Mouse (Mus musculus): Measurements from ENCODE around the gene Chmp2a. TPM values are rescaled to one million over a fixed set of nuclear protein-coding genes. Genes with fewer than 3 reads are reported as not detected.

The Chmp2a gene
- polyA plus RNA-seq, 1 experiment from 2014 or later: 171 TPM

- Histone ChIP-seq H3K4me2 (peak within 1 kb of the TSS; percentile 80), H3K4me1 (replicated peaks) (peaks cover 31% of the 10 kb centered on the region), H3K9me3 (no peaks in the 10 kb centered on the region), H3K27me3 (no peaks in the 10 kb centered on the region), H3K4me3 (peak within 1 kb of the TSS; percentile 84), H3K9ac (peak within 1 kb of the TSS; percentile 83), H3K27ac (replicated peaks) (peak within 1 kb of the TSS; percentile 95), H3K36me3 (peaks cover 19% of the 10 kb centered on the region)
- no peak for ATAC-seq (ENCODE audit: low FRiP score, low read depth)
- WGBS: 4% methylated on average over 26 of the region's 26 CpGs
Measured at GRCm38 (mm10) chr7:13010005-13010908, 24.4 kb downstream of the Chmp2a start, which contains the start of gene Zbtb45. TSS of gene Zbtb45 (minus strand) at chr7:13010034.

- Histone ChIP-seq H3K4me1 (replicated peaks) (peaks cover 31% of the 10 kb centered on the region), H3K4me2 (peak overlapping the region; percentile 80), H3K9me3 (no peaks in the 10 kb centered on the region), H3K27me3 (no peaks in the 10 kb centered on the region), H3K27ac (replicated peaks) (peak overlapping the region; percentile 95), H3K9ac (peak overlapping the region; percentile 83), H3K36me3 (peaks cover 26% of the 10 kb centered on the region), H3K4me3 (peak overlapping the region; percentile 84)
- under 1% methylated on average over 42 of the region's 42 CpGs for WGBS
- peak; percentile 89 for ATAC-seq (ENCODE audit: low FRiP score, low read depth)
Measured at GRCm38 (mm10) chr7:13009143-13010004, 25.2 kb downstream of the Chmp2a start.

GRCm38 (mm10) chr7:13007341-13008092 is 27.1 kb downstream of the Chmp2a start:
- Histone ChIP-seq H3K27me3 (no peaks in the 10 kb centered on the region), H3K9ac (peak overlapping the region; percentile 17; the same call in 1 of the 2 replicates), H3K36me3 (peaks cover 32% of the 10 kb centered on the region), H3K27ac (replicated peaks) (no peak overlapping the region), H3K4me2 (peak overlapping the region; percentile 80), H3K4me3 (peak overlapping the region; percentile 21), H3K4me1 (replicated peaks) (peaks cover 31% of the 10 kb centered on the region), H3K9me3 (no peaks in the 10 kb centered on the region)
- 36% methylated on average over 57 of the region's 57 CpGs for WGBS
- no peak for ATAC-seq (ENCODE audit: low FRiP score, low read depth)

GRCm38 (mm10) chr7:13006531-13006930 is 28.1 kb downstream of the Chmp2a start:
- H3K4me3 ChIP-seq: no peak overlapping the region
- H3K27ac ChIP-seq (replicated peaks): no peak overlapping the region
- no peak for ATAC-seq (ENCODE audit: low FRiP score, low read depth)
- H3K27me3 ChIP-seq: no peaks in the 10 kb centered on the region
- no peaks in the 10 kb centered on the region for H3K9me3 ChIP-seq
- peaks cover 33% of the 10 kb centered on the region for H3K36me3 ChIP-seq
- H3K9ac ChIP-seq: no peak overlapping the region
- H3K4me2 ChIP-seq: no peak overlapping the region
- peaks cover 31% of the 10 kb centered on the region for H3K4me1 ChIP-seq (replicated peaks)
- WGBS: 86% methylated on average over 10 of the region's 10 CpGs

GRCm38 (mm10) chr7:13006011-13006410 is 28.6 kb downstream of the Chmp2a start:
- peaks cover 31% of the 10 kb centered on the region for H3K4me1 ChIP-seq (replicated peaks)
- H3K27me3 ChIP-seq: no peaks in the 10 kb centered on the region
- H3K4me3 ChIP-seq: no peak overlapping the region
- 85% methylated on average over 17 of the region's 17 CpGs for WGBS
- ATAC-seq (ENCODE audit: low FRiP score, low read depth): no peak
- H3K27ac ChIP-seq (replicated peaks): no peak overlapping the region
- H3K9ac ChIP-seq: no peak overlapping the region
- peaks cover 33% of the 10 kb centered on the region for H3K36me3 ChIP-seq
- H3K4me2 ChIP-seq: no peak overlapping the region
- H3K9me3 ChIP-seq: no peaks in the 10 kb centered on the region

GRCm38 (mm10) chr7:13003380-13003779 is 31.2 kb downstream of the Chmp2a start:
- H3K9me3 ChIP-seq: no peaks in the 10 kb centered on the region
- H3K9ac ChIP-seq: no peak overlapping the region
- peaks cover 33% of the 10 kb centered on the region for H3K36me3 ChIP-seq
- peaks cover 18% of the 10 kb centered on the region for H3K4me1 ChIP-seq (replicated peaks)
- no peaks in the 10 kb centered on the region for H3K27me3 ChIP-seq
- 78% methylated on average over 5 of the region's 5 CpGs for WGBS
- H3K4me3 ChIP-seq: no peak overlapping the region
- H3K27ac ChIP-seq (replicated peaks): no peak overlapping the region
- no peak overlapping the region for H3K4me2 ChIP-seq
- no peak for ATAC-seq (ENCODE audit: low FRiP score, low read depth)

GRCm38 (mm10) chr7:13001584-13001983 is 33.0 kb downstream of the Chmp2a start:
- Histone ChIP-seq H3K9me3 (no peaks in the 10 kb centered on the region), H3K4me2 (no peak overlapping the region), H3K9ac (no peak overlapping the region), H3K27me3 (no peaks in the 10 kb centered on the region), H3K36me3 (peaks cover 21% of the 10 kb centered on the region), H3K4me1 (replicated peaks) (0 out of 2 replicates have a peak, but pooled peaks cover 2% of the 10 kb centered on the region), H3K27ac (replicated peaks) (no peak overlapping the region), H3K4me3 (no peak overlapping the region)
- WGBS: 81% methylated on average over 1 of the region's 1 CpGs
- ATAC-seq (ENCODE audit: low FRiP score, low read depth): no peak

- Histone ChIP-seq H3K4me1 (replicated peaks) (no peaks in the 10 kb centered on the region), H3K9me3 (no peaks in the 10 kb centered on the region), H3K27me3 (no peaks in the 10 kb centered on the region), H3K4me3 (no peak within 1 kb of the TSS), H3K9ac (no peak within 1 kb of the TSS), H3K36me3 (peaks cover 6% of the 10 kb centered on the region; the same call in 1 of the 2 replicates), H3K4me2 (no peak within 1 kb of the TSS), H3K27ac (replicated peaks) (no peak within 1 kb of the TSS)
- no peak for ATAC-seq (ENCODE audit: low FRiP score, low read depth)
- 87% methylated on average over 3 of the region's 3 CpGs for WGBS
Measured at GRCm38 (mm10) chr7:12998851-12999250, 35.8 kb downstream of the Chmp2a start, which contains the start of gene Trim28. TSS of gene Trim28 (plus strand) at chr7:12999114.

GRCm38 (mm10) chr7:12998053-12998452 is 36.6 kb downstream of the Chmp2a start, which contains the start of gene Slc27a5:
TSS of gene Slc27a5 (minus strand) at chr7:12998192.
- no peak within 1 kb of the TSS for H3K4me2 ChIP-seq
- H3K9ac ChIP-seq: no peak within 1 kb of the TSS
- H3K36me3 ChIP-seq: peaks cover 6% of the 10 kb centered on the region; the same call in 1 of the 2 replicates
- no peaks in the 10 kb centered on the region for H3K9me3 ChIP-seq
- no peaks in the 10 kb centered on the region for H3K4me1 ChIP-seq (replicated peaks)
- ATAC-seq (ENCODE audit: low FRiP score, low read depth): no peak
- no peaks in the 10 kb centered on the region for H3K27me3 ChIP-seq
- no peak within 1 kb of the TSS for H3K4me3 ChIP-seq
- no peak within 1 kb of the TSS for H3K27ac ChIP-seq (replicated peaks)
- 84% methylated on average over 5 of the region's 5 CpGs for WGBS

- ATAC-seq (ENCODE audit: low FRiP score, low read depth): no peak
- no peak overlapping the region for H3K4me2 ChIP-seq
- H3K27me3 ChIP-seq: no peaks in the 10 kb centered on the region
- no peaks in the 10 kb centered on the region for H3K9me3 ChIP-seq
- 70% methylated on average over 5 of the region's 5 CpGs for WGBS
- H3K4me1 ChIP-seq (replicated peaks): no peaks in the 10 kb centered on the region
- no peak overlapping the region for H3K4me3 ChIP-seq
- no peak overlapping the region for H3K27ac ChIP-seq (replicated peaks)
- no peaks in the 10 kb centered on the region for H3K36me3 ChIP-seq
- no peak overlapping the region for H3K9ac ChIP-seq
Measured at GRCm38 (mm10) chr7:12997230-12997629, 37.4 kb downstream of the Chmp2a start.

- Histone ChIP-seq H3K27ac (replicated peaks) (no peak overlapping the region), H3K9me3 (no peaks in the 10 kb centered on the region), H3K9ac (no peak overlapping the region), H3K36me3 (no peaks in the 10 kb centered on the region), H3K4me1 (replicated peaks) (no peaks in the 10 kb centered on the region), H3K4me2 (no peak overlapping the region), H3K27me3 (no peaks in the 10 kb centered on the region), H3K4me3 (no peak overlapping the region)
- no peak for ATAC-seq (ENCODE audit: low FRiP score, low read depth)
Measured at GRCm38 (mm10) chr7:12995862-12996261, 38.7 kb downstream of the Chmp2a start.

Measured in hindbrain, embryonic 15.5 days (tissue).